Mouse (Mus musculus): ENCODE results near the gene Epb41. TPM values are rescaled to one million over a fixed set of nuclear protein-coding genes. Genes with fewer than 3 reads are reported as not detected.

The Epb41 gene
- polyA plus RNA-seq, 1 experiment from 2014 or later, result 65.1 TPM

- Histone ChIP-seq H3K4me3 (replicated peaks) (no peak overlapping the region), H3K27ac (peak overlapping the region; percentile 90; the same call in 1 of the 2 replicates), H3K9ac (no peak overlapping the region), H3K9me3 (replicated peaks) (no peaks in the 10 kb centered on the region), H3K27me3 (peaks cover 42% of the 10 kb centered on the region), H3K36me3 (no peaks in the 10 kb centered on the region), H3K4me1 (peaks cover 79% of the 10 kb centered on the region), H3K4me2 (no peak overlapping the region)
- 34% methylated on average over 10 of the region's 10 CpGs for WGBS
- ATAC-seq (replicated peaks; ENCODE audit: low FRiP score), result no peak
Observed at GRCm38 (mm10) chr4:131913526-131913925, 161.6 kb downstream of the Epb41 start.

- WGBS, result 19% methylated on average over 5 of the region's 5 CpGs
- ATAC-seq (replicated peaks; ENCODE audit: low FRiP score), result no peak
- Histone ChIP-seq H3K36me3 (no peaks in the 10 kb centered on the region), H3K9me3 (replicated peaks) (0 out of 2 replicates have a peak, but pooled peaks cover 5% of the 10 kb centered on the region), H3K4me1 (peaks cover 60% of the 10 kb centered on the region), H3K4me2 (no peak overlapping the region), H3K27ac (no peak overlapping the region), H3K4me3 (replicated peaks) (no peak overlapping the region), H3K27me3 (peaks cover 26% of the 10 kb centered on the region), H3K9ac (no peak overlapping the region)
Observed at GRCm38 (mm10) chr4:131911521-131911920, 163.6 kb downstream of the Epb41 start.

DNA sequence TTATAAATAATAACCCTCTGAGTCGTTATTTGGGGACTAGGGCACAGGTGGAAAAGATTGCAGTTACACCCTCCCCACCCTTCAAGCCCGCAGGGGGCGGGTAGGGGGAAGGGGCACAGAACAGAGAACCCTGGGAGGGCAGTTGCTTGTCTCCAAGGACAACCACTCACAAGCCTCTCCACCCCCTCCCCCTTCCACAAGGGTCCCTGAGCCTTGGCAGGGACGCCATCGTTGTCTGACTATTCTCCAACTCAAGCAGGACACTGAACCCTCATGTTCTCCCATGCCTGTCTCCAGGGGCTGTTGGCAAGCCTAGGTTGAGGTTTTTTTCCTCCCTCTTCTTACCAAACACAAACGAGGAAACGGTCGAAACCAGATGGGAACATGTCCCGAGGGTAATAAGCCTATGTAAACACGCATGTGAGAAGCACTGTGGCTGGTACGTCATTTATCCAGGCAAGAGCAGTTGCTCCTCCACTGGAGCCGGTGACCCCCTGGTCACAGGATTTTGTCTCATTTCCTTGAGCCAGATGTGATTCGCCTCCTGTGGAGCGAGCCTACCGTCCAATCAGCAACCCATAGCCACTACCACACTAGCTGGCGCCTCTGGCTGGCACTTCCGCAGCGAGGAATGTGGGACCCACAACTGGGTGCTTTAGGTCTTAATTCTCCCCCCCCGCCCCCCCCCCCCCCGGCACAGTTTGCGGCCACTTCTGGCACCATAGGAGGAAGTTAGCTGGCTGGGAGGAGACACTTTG, 164.7 kb downstream of the Epb41 start:
- Histone ChIP-seq H3K4me2 (peak overlapping the region; percentile 45), H3K9ac (no peak overlapping the region), H3K27me3 (peaks cover 16% of the 10 kb centered on the region), H3K27ac (peak overlapping the region; percentile 59; the same call in 1 of the 2 replicates), H3K36me3 (peaks cover 5% of the 10 kb centered on the region), H3K4me3 (replicated peaks) (no peak overlapping the region), H3K4me1 (peaks cover 49% of the 10 kb centered on the region), H3K9me3 (replicated peaks) (0 out of 2 replicates have a peak, but pooled peaks cover 5% of the 10 kb centered on the region)
- ATAC-seq (replicated peaks; ENCODE audit: low FRiP score), result no peak
- WGBS, result 10% methylated on average over 19 of the region's 21 CpGs

GRCm38 (mm10) chr4:131907912-131908311, 167.2 kb downstream of the Epb41 start:
- H3K27me3 ChIP-seq, result peaks cover 8% of the 10 kb centered on the region
- WGBS, result 82% methylated on average over 3 of the region's 3 CpGs
- H3K36me3 ChIP-seq, result peaks cover 27% of the 10 kb centered on the region
- H3K9me3 ChIP-seq (replicated peaks), result 0 out of 2 replicates have a peak, but pooled peaks cover 5% of the 10 kb centered on the region
- H3K9ac ChIP-seq, result no peak overlapping the region
- no peak overlapping the region for H3K27ac ChIP-seq
- H3K4me2 ChIP-seq, result no peak overlapping the region
- H3K4me1 ChIP-seq, result peaks cover 25% of the 10 kb centered on the region
- no peak for ATAC-seq (replicated peaks; ENCODE audit: low FRiP score)
- no peak overlapping the region for H3K4me3 ChIP-seq (replicated peaks)

- ATAC-seq (replicated peaks; ENCODE audit: low FRiP score), result 0 out of 2 replicates have a peak, but pooled peaks have one; percentile 31
- 36% methylated on average over 6 of the region's 6 CpGs for WGBS
- Histone ChIP-seq H3K27ac (no peak overlapping the region), H3K27me3 (no peaks in the 10 kb centered on the region), H3K9ac (no peak overlapping the region), H3K4me3 (replicated peaks) (no peak overlapping the region), H3K4me1 (peaks cover 17% of the 10 kb centered on the region), H3K4me2 (no peak overlapping the region), H3K9me3 (replicated peaks) (0 out of 2 replicates have a peak, but pooled peaks cover 5% of the 10 kb centered on the region), H3K36me3 (peaks cover 41% of the 10 kb centered on the region)
Observed at GRCm38 (mm10) chr4:131906423-131906822, 168.7 kb downstream of the Epb41 start.

DNA sequence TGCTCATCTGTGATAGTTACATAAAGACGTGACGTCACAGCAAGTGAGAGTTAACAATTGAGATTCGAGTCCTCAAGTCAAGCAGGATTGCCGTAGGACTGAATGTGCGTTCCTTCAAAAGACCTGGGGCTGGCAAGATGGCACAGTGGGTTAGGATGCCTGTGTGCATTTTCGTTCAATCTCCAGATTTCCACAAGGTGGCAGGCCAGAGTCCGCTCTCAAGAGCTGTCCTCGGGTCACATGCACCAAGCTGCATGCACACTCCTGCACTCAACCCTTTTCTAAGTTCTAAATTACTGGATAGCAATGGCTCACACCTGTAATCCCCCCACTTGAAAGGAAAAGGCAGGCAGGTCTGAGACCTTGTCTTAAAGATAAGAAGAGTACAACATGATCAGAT, 170.6 kb downstream of the Epb41 start:
- Histone ChIP-seq H3K4me1 (no peaks in the 10 kb centered on the region), H3K9ac (no peak overlapping the region), H3K4me2 (no peak overlapping the region), H3K27me3 (no peaks in the 10 kb centered on the region), H3K9me3 (replicated peaks) (0 out of 2 replicates have a peak, but pooled peaks cover 5% of the 10 kb centered on the region), H3K27ac (no peak overlapping the region), H3K4me3 (replicated peaks) (no peak overlapping the region), H3K36me3 (peaks cover 60% of the 10 kb centered on the region)
- ATAC-seq (replicated peaks; ENCODE audit: low FRiP score), result peak; percentile 11; the same call in 1 of the 2 replicates
- 60% methylated on average over 8 of the region's 8 CpGs for WGBS

DNA sequence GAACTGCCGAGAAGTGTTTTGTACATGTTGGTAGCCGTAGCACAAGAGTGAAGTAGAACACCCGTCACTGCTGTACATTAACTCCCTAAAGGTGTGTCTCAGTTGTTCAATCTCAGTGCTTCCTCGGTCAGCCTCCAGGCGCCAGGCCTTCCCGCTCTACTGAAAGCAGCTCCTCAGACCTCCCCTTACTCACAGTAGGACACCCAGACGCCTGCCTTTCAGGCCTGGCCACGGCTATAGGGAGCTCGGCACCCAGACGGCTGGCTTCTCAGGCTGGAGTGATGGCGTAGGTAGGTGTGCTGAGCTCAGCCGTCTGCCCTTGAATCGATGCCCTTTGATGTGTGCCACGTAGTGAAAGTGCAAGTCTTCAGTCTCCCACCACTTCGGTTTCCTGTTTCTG, 174.0 kb downstream of the Epb41 start:
- Histone ChIP-seq H3K4me2 (no peak overlapping the region), H3K27ac (no peak overlapping the region), H3K36me3 (peaks cover 85% of the 10 kb centered on the region), H3K9me3 (replicated peaks) (no peaks in the 10 kb centered on the region), H3K4me1 (no peaks in the 10 kb centered on the region), H3K27me3 (no peaks in the 10 kb centered on the region), H3K9ac (no peak overlapping the region), H3K4me3 (replicated peaks) (no peak overlapping the region)
- WGBS, result 90% methylated on average over 15 of the region's 15 CpGs
- no peak for ATAC-seq (replicated peaks; ENCODE audit: low FRiP score)

GRCm38 (mm10) chr4:131899180-131899554, 176.0 kb downstream of the Epb41 start:
- no peak for ATAC-seq (replicated peaks; ENCODE audit: low FRiP score)
- Histone ChIP-seq H3K4me1 (no peaks in the 10 kb centered on the region), H3K4me2 (no peak overlapping the region), H3K4me3 (replicated peaks) (no peak overlapping the region), H3K9me3 (replicated peaks) (no peaks in the 10 kb centered on the region), H3K36me3 (peaks cover 80% of the 10 kb centered on the region), H3K9ac (no peak overlapping the region), H3K27ac (no peak overlapping the region), H3K27me3 (no peaks in the 10 kb centered on the region)
- WGBS, result 84% methylated on average over 6 of the region's 6 CpGs

DNA sequence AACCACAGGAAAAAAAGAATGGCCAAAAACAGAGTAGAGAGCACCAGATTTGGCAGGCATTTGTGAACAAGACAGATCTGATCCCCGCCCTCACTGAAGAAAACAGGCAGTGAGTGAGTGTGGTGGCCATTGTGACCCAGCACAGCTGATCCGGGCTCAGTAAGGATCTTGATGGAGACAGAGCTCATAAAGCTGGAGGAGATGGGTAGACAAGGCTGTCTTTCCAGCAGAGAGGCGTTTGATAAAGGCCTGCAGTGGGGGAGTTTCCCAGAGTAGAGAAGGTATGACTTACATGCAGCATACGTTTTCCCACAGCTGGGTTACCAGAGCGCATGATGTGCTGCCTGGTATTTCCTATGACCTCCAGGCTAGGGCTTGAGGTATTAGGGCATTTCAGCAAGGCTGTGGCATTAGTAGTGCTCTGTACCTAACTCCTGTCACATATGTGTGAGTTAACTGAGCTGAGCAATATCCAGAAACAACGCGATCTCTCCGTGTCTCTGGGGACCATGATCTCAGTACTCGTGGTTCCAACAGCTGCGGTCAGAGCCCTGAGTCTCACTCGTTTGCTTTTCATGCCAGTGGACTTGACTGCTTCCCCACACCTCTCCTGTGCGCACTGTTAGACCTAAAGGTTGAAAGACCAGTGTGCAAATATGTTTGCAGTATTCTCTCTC, 176.5 kb downstream of the Epb41 start:
- 78% methylated on average over 12 of the region's 12 CpGs for WGBS
- Histone ChIP-seq H3K9me3 (replicated peaks) (no peaks in the 10 kb centered on the region), H3K27ac (no peak overlapping the region), H3K4me3 (replicated peaks) (no peak overlapping the region), H3K9ac (no peak overlapping the region), H3K36me3 (peaks cover 80% of the 10 kb centered on the region), H3K4me2 (no peak overlapping the region), H3K4me1 (no peaks in the 10 kb centered on the region), H3K27me3 (no peaks in the 10 kb centered on the region)
- ATAC-seq (replicated peaks; ENCODE audit: low FRiP score), result no peak

DNA sequence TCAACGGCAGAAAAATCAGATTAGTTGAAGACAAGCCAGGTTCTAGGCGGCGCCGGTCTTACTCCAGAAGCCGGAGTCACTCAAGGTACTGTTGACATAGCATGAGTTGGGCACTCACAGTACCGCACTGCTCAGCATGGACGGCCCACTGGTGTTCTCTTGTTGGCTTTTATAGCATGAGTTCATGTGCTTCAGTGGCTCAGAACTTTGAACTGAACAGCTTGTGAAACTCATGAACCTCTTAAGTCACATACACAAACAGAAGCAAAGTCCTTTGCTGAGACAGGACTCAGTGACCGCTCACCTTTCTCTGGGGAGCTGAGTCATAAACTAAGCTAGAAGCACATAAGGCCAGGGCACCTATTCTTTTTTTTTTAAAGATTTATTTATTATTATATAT, 177.3 kb downstream of the Epb41 start:
- H3K9me3 ChIP-seq (replicated peaks), result no peaks in the 10 kb centered on the region
- H3K4me1 ChIP-seq, result no peaks in the 10 kb centered on the region
- H3K36me3 ChIP-seq, result peaks cover 83% of the 10 kb centered on the region
- ATAC-seq (replicated peaks; ENCODE audit: low FRiP score), result no peak
- 94% methylated on average over 8 of the region's 8 CpGs for WGBS
- no peak overlapping the region for H3K27ac ChIP-seq
- H3K9ac ChIP-seq, result no peak overlapping the region
- H3K4me3 ChIP-seq (replicated peaks), result no peak overlapping the region
- H3K27me3 ChIP-seq, result no peaks in the 10 kb centered on the region
- H3K4me2 ChIP-seq, result no peak overlapping the region

DNA sequence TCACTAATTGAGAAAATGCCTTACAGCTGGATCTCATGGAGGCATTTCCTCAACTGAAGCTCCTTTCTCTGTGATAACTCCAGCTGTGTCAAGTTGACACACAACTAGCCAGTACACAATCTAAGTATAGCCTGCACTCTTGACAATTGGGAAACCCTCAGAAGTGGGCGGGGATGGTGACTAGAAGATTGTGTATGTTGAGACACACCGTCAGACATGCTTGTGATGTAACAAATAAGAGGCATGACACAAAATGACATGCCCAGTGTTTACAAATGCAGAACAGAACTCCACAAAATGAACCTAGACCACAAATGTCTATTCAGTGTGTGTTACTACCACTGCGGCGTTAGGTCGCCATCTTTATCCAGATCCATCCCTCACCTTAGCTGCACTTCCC, 178.0 kb downstream of the Epb41 start:
- H3K36me3 ChIP-seq, result peaks cover 83% of the 10 kb centered on the region
- H3K9me3 ChIP-seq (replicated peaks), result no peaks in the 10 kb centered on the region
- no peak overlapping the region for H3K4me2 ChIP-seq
- H3K9ac ChIP-seq, result no peak overlapping the region
- H3K4me3 ChIP-seq (replicated peaks), result no peak overlapping the region
- no peaks in the 10 kb centered on the region for H3K4me1 ChIP-seq
- H3K27ac ChIP-seq, result no peak overlapping the region
- no peaks in the 10 kb centered on the region for H3K27me3 ChIP-seq
- ATAC-seq (replicated peaks; ENCODE audit: low FRiP score), result no peak
- WGBS, result 96% methylated on average over 5 of the region's 5 CpGs

- H3K27me3 ChIP-seq, result no peaks in the 10 kb centered on the region
- no peak overlapping the region for H3K4me3 ChIP-seq (replicated peaks)
- H3K9me3 ChIP-seq (replicated peaks), result no peaks in the 10 kb centered on the region
- 85% methylated on average over 3 of the region's 3 CpGs for whole genome bisulfite sequencing
- ATAC-seq (replicated peaks; ENCODE audit: low FRiP score), result no peak
- no peak overlapping the region for H3K27ac ChIP-seq
- H3K36me3 ChIP-seq, result peaks cover 72% of the 10 kb centered on the region
- H3K4me2 ChIP-seq, result no peak overlapping the region
- no peak overlapping the region for H3K9ac ChIP-seq
- no peaks in the 10 kb centered on the region for H3K4me1 ChIP-seq
Observed at GRCm38 (mm10) chr4:131890692-131891091, 184.4 kb downstream of the Epb41 start.

All from kidney, embryonic 15.5 days (tissue).